Mouse (Mus musculus): ENCODE measurements around the gene Slc39a13. TPM values are rescaled to one million over a fixed set of nuclear protein-coding genes. Genes with fewer than 3 reads are reported as not detected.
"Not testable (repeated sequence)": the region's sequence is repeated elsewhere in the genome, so short reads cannot be mapped to it uniquely, and the experiment has no call there.

Gene Slc39a13
- polyA plus RNA-seq, 1 experiment, result 84.5 TPM

DNA sequence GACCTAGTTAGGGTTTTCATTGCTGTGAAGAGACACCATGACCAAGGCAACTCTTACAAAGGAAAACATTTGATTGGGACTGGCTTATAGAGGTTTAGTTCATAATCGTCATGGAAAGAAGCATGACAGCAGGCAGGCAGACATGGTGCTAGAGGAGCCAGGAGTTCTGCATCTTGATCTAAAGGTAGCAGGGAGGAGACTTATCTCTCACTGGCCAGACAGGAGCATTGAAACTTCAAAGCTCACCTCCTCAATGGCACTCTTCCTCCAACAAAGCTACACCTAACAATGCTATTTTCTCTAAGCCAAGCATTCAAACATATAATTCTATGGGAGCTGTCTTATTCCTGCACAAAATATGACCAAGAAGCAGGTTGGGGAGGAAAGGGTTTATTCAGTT, 43.7 kb downstream of the Slc39a13 start:
- no peak for DNase-seq (ENCODE audit: low read depth)

DNA sequence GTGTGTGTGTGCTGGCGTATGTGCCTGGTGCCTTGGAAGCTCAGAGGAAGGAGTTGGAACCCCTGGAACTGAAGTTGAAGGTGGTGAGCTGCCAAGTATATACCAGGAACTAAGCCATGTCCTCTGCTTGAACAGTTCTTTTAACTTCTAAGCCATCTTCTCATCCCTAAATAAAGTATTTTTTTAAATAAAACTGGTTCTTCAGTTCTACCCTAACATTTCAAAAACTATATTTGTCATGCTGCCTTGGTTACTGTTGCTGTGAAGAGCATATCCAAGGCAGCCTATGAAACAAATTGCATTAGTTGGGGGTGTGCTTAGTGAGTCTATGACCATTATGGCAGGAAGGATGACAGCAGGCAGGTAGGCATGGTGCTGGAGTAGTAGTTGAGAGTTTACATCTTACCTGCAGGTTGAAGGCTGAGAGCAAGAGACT, 45.1 kb downstream of the Slc39a13 start:
- DNase-seq (ENCODE audit: low read depth), result no peak

DNA sequence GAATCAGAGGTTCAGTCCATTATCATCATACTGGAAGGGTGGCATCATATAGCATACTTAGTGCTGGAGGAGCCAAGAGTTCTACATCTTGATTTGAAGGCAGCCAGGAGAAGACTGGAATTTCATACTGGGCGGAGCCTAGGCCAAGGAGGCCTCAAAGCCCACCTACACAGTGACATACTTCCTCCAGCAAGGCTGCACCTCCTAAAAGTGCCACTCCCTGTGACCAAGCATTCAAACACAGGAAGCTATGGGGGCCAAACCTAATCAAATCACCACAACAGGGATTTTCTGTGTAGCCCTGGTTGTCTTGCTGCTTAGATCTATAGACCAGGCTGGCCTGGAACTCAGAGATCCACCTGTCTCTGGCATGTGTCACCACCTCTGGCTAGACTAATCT, 46.3 kb downstream of the Slc39a13 start:
- DNase-seq (ENCODE audit: low read depth), result no peak

GRCm38 (mm10) chr2:91023131-91023530, 47.1 kb downstream of the Slc39a13 start:
- no peak for DNase-seq (ENCODE audit: low read depth)

DNA sequence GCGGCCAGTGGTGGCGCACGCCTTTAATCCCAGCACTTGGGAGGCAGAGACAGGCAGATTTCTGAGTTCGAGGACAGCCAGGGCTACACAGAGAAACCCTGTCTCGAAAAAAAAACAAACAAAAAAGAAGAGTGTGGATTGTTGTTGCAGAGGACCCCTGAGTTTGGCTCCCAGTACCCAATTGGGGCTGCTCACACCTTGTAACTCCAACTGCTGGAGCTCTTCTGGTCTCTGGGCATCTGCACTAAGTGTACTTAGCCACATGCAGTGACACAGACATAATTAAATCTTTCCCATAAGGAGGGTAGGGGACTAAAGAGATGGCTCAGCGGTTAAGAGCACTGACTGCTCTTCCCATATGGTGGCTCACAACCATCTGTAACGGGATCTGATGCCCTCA, 48.0 kb downstream of the Slc39a13 start:
- not testable (repeated sequence) for DNase-seq (ENCODE audit: low read depth)

GRCm38 (mm10) chr2:91019911-91020310, 50.3 kb downstream of the Slc39a13 start:
- no peak for DNase-seq (ENCODE audit: low read depth)

DNA sequence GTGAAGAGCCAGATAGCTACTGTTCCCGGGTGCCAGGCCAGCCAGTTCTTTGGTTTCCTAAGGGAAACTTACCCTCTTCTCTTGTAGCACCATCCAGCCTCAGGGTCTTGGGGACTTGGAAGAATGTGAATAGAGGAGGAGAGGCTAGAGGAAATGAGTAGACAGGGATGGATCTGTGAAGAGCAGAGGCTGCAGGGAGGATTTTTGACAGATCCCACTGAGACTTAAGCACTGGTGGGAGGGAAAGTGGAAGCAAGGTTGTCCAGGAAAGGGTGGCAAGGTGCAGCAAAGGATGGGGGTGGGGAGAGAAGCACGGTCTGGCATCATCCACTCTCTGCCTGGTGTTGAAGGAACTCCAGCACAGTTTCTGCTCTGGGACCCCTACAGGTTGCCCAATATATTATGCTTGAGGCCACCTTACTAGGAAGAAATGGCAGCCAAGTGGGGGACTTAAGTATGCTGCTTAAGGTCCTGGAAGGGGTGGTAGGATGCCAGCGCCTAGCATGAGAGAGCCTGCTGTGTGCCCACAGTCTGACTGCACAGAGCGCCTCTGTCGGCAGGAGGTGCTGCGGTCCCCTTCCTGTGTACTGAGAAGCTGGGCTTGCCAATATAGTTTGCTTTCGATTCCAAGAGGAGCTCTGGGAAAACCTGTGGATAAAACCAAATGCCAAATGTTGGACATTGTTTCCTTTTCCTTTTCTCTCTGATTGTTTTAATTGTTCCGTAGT, 52.0 kb downstream of the Slc39a13 start:
- DNase-seq (ENCODE audit: low read depth), result no peak

DNA sequence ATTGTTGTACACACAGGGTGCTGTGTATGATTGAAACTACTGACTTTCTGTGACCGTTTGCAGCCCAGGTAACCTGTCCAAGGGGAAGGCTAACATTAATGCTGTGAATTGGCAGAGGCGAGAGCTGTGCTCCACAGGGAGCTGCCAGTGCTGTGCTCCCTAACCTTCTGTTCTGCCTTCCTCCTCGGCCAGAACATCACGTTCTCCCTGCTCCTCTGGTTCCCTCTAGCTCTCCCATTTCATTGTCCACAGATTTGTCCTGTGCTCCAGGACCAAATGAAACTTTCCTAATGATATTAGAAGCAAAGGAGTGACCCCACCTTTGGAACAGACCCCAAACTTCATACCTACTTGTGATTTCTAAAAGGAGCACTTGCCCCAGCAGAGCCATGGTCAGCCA, 54.8 kb downstream of the Slc39a13 start:
- DNase-seq (ENCODE audit: low read depth), result no peak

DNA sequence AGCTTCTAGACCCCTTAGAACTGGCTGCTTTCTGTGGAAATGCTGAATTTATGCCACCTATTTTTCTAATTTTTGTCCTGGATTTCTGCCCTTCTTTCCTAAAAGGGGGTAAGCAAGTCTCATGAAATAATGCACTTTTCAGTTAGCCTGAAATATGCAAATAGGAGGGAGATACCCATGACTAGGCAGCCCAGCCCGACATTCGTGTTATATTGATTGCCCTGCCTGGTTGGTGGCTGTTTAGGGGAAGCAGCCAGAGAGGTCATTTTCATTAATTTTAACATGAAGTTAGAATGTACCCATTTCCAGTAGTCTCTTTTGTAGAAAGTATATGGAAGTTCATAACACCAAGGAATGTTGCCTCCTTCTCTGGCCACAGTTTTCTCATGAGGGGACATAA, 56.3 kb downstream of the Slc39a13 start:
- no peak for DNase-seq (ENCODE audit: low read depth)

Other genes with a start within 250 kb of the Slc39a13 start
- 104 and 130 TPM in 2 replicates for gene Mtch2, start 223.3 kb downstream of the Slc39a13 start, polyA plus RNA-seq (2012; rRNA removed)
- 14.6 and 19.6 TPM in 2 replicates for gene C1qtnf4, start 184.6 kb downstream of the Slc39a13 start, polyA plus RNA-seq (2012; rRNA removed)
- gene Kbtbd4, start 165.7 kb downstream of the Slc39a13 start, polyA plus RNA-seq (2012; rRNA removed), result 16.0 and 16.7 TPM in 2 replicates
- gene Ndufs3, start 165.6 kb downstream of the Slc39a13 start, polyA plus RNA-seq (2012; rRNA removed), result 177 and 223 TPM in 2 replicates
- 40.5 and 43.6 TPM in 2 replicates for gene Celf1, start 130.0 kb downstream of the Slc39a13 start, polyA plus RNA-seq (2012; rRNA removed)
- 0.41 and 0.53 TPM in 2 replicates for gene Rapsn, start 34.8 kb downstream of the Slc39a13 start, polyA plus RNA-seq (2012; rRNA removed)
- 103 and 106 TPM in 2 replicates for gene Psmc3, start 16.4 kb downstream of the Slc39a13 start, polyA plus RNA-seq (2012; rRNA removed)
- gene Spi1, start 12.0 kb upstream of the Slc39a13 start, polyA plus RNA-seq (2012; rRNA removed), result 21.1 and 32.3 TPM in 2 replicates
- 0.04 and 0.05 TPM in 2 replicates for gene Mybpc3, start 47.7 kb upstream of the Slc39a13 start, polyA plus RNA-seq (2012; rRNA removed)
- gene Madd, start 113.4 kb upstream of the Slc39a13 start, polyA plus RNA-seq (2012; rRNA removed), result 17.3 and 21.3 TPM in 2 replicates
- gene Nr1h3, start 132.4 kb upstream of the Slc39a13 start, polyA plus RNA-seq (2012; rRNA removed), result 68.1 and 103 TPM in 2 replicates
- gene Acp2, start 132.5 kb upstream of the Slc39a13 start, polyA plus RNA-seq (2012; rRNA removed), result 27.8 and 35.0 TPM in 2 replicates
- 17.5 and 21.7 TPM in 2 replicates for gene Ddb2, start 166.6 kb upstream of the Slc39a13 start, polyA plus RNA-seq (2012; rRNA removed)
- 37.3 and 48.9 TPM in 2 replicates for gene Pacsin3, start 185.5 kb upstream of the Slc39a13 start, polyA plus RNA-seq (2012; rRNA removed)
- 35.7 and 41.2 TPM in 2 replicates for gene Arfgap2, start 194.6 kb upstream of the Slc39a13 start, polyA plus RNA-seq (2012; rRNA removed)

Data from gonadal fat pad, adult 2 months (tissue).